Mouse (Mus musculus): ENCODE measurements around the gene Rbm39.

- TF ChIP-seq CTCF (IDR thresholded peaks at IDR 0.05; ENCODE audit: borderline replicate concordance, extremely low read depth, insufficient read depth, insufficient read length) (no peak), POLR2A (IDR thresholded peaks at IDR 0.05; ENCODE audit: borderline replicate concordance, extremely low read depth, insufficient read depth, insufficient read length, poor library complexity, severe bottlenecking) (no peak)
These were observed 36.7 kb downstream of the Rbm39 start for GRCm38 (mm10) chr2:156143367-156143766.
